Mouse (Mus musculus) hindbrain, embryonic 11.5 days (tissue): ENCODE data around the gene Ksr1. TPM values are rescaled to one million over a fixed set of nuclear protein-coding genes. Genes with fewer than 3 reads are reported as not detected.
"Not testable (repeated sequence)": the region's sequence is repeated elsewhere in the genome, so short reads cannot be mapped to it uniquely, and the experiment has no call there.

Source experiments
- ATAC-seq: fragments of 200-750 bp; cut with Nextera tagmentation; 2 replicates; pipeline ENCODE4 v1.8.0; 2017; ENCODE audit warnings: mild to moderate bottlenecking, moderate TSS enrichment, moderate library complexity; ENCODE audit not compliant: low FRiP score
- DNase-seq: peaks from one replicate; pipeline ENCODE4 v3.0.0-alpha.2; 2015; ENCODE audit warnings: low spot score
- H3K27ac ChIP-seq: fragments of 300-500 bp; sonication (generic); 2 replicates; pipeline ENCODE4 v1.5.1; 2014; ENCODE audit warnings: mild to moderate bottlenecking, low read depth, low read length
- H3K27me3 ChIP-seq: fragments of 300-500 bp; sonication (generic); 2 replicates; pipeline ENCODE4 v1.6.1; 2014; ENCODE audit warnings: mild to moderate bottlenecking, low read length, moderate library complexity, mixed read lengths; ENCODE audit not compliant: control insufficient read depth, insufficient read depth
- H3K36me3 ChIP-seq: fragments of 300-500 bp; sonication (generic); 2 replicates; pipeline ENCODE4 v1.6.1; 2014; ENCODE audit warnings: mild to moderate bottlenecking, low read length, moderate library complexity, mixed read lengths; ENCODE audit not compliant: control insufficient read depth, insufficient read depth
- H3K4me1 ChIP-seq: fragments of 300-500 bp; sonication (generic); replicated peaks from 2 replicates; pipeline ENCODE4 v1.6.1; 2014; ENCODE audit warnings: low read length, mixed read lengths; ENCODE audit not compliant: control insufficient read depth, insufficient read depth
- H3K4me2 ChIP-seq: fragments of 300-500 bp; sonication (generic); replicated peaks from 2 replicates; pipeline ENCODE4 v1.6.1; 2014; ENCODE audit warnings: mild to moderate bottlenecking, low read depth, low read length
- H3K4me3 ChIP-seq: fragments of 300-500 bp; sonication (generic); 2 replicates; pipeline ENCODE4 v1.5.1; 2014; ENCODE audit warnings: low read depth, low read length
- H3K9ac ChIP-seq: fragments of 300-500 bp; sonication (generic); 2 replicates; pipeline ENCODE4 v1.6.1; 2014; ENCODE audit warnings: low read depth, low read length
- H3K9me3 ChIP-seq: fragments of 300-500 bp; sonication (generic); 2 replicates; pipeline ENCODE4 v1.6.1; 2016; ENCODE audit warnings: low read length; ENCODE audit not compliant: control insufficient read depth
- WGBS: fragments of 180-500 bp; shearing (Covaris S2); extraction: QIAGEN DNeasy Blood & Tissue Kit; methylation state at CpG from one replicate; pipeline ENCODE4 v1.1.7; 2014; 5-methylcytosine and 5-hydroxymethylcytosine counted together
- polyA plus RNA-seq: library from polyadenylated mRNA; unstranded; fragments of >200 nt; fragmentation: Nextera tagmentation; extraction: Ambion mirVana; gene quantifications from 2 replicates; pipeline ENCODE4 v1.2.1, GENCODE M21; 2014

The Ksr1 gene
- polyA plus RNA-seq, 1 experiment from 2014 or later, result 3.9 TPM

GRCm38 (mm10) chr11:79003053-79003768 is 143.0 kb downstream of the Ksr1 start:
- Histone ChIP-seq H3K36me3 (no peaks in the 10 kb centered on the region), H3K4me3 (no peak overlapping the region), H3K9ac (no peak overlapping the region), H3K27ac (no peak overlapping the region), H3K9me3 (no peaks in the 10 kb centered on the region), H3K4me1 (no peaks in the 10 kb centered on the region), H3K27me3 (no peaks in the 10 kb centered on the region), H3K4me2 (no peak overlapping the region)
- ATAC-seq (no peak), DNase-seq (no peak)
- 82% methylated on average over 11 of the region's 11 CpGs for WGBS

- Histone ChIP-seq H3K9me3 (no peaks in the 10 kb centered on the region), H3K27me3 (no peaks in the 10 kb centered on the region), H3K4me1 (no peaks in the 10 kb centered on the region), H3K27ac (no peak overlapping the region), H3K4me2 (no peak overlapping the region), H3K36me3 (no peaks in the 10 kb centered on the region), H3K4me3 (no peak overlapping the region), H3K9ac (no peak overlapping the region)
- 67% methylated on average over 5 of the region's 5 CpGs for WGBS
- ATAC-seq (no peak), DNase-seq (no peak)
These were observed 143.7 kb downstream of the Ksr1 start for GRCm38 (mm10) chr11:79002551-79002951.

GRCm38 (mm10) chr11:79001871-79002270 is 144.3 kb downstream of the Ksr1 start:
- H3K4me3 ChIP-seq, result no peak overlapping the region
- DNase-seq (no peak), ATAC-seq (no peak)

GRCm38 (mm10) chr11:78999118-78999517 is 147.1 kb downstream of the Ksr1 start:
- WGBS, result 35% methylated on average over 6 of the region's 6 CpGs
- H3K36me3 ChIP-seq, result no peaks in the 10 kb centered on the region
- DNase-seq, result no peak

More at GRCm38 (mm10) chr11:79001871-79002270, 144.3 kb downstream of the Ksr1 start:
- H3K9ac ChIP-seq, result no peak overlapping the region
- no peaks in the 10 kb centered on the region for H3K36me3 ChIP-seq
- 83% methylated on average over 4 of the region's 4 CpGs for WGBS
- no peaks in the 10 kb centered on the region for H3K9me3 ChIP-seq
- no peak overlapping the region for H3K27ac ChIP-seq
- H3K4me1 ChIP-seq, result no peaks in the 10 kb centered on the region
- H3K27me3 ChIP-seq, result no peaks in the 10 kb centered on the region
- no peak overlapping the region for H3K4me2 ChIP-seq

GRCm38 (mm10) chr11:78990875-78991543 is 155.2 kb downstream of the Ksr1 start:
- not testable (repeated sequence) for H3K4me2 ChIP-seq, DNase-seq, ATAC-seq, H3K9me3 ChIP-seq, H3K4me1 ChIP-seq, H3K27me3 ChIP-seq, H3K9ac ChIP-seq, H3K36me3 ChIP-seq, H3K4me3 ChIP-seq, H3K27ac ChIP-seq
- 71% methylated on average over 5 of the region's 5 CpGs for WGBS

More at GRCm38 (mm10) chr11:78999118-78999517, 147.1 kb downstream of the Ksr1 start:
- Histone ChIP-seq H3K4me2 (no peak overlapping the region), H3K27me3 (no peaks in the 10 kb centered on the region), H3K9me3 (no peaks in the 10 kb centered on the region), H3K27ac (no peak overlapping the region), H3K9ac (no peak overlapping the region), H3K4me1 (no peaks in the 10 kb centered on the region), H3K4me3 (no peak overlapping the region)
- ATAC-seq, result no peak

- Histone ChIP-seq H3K27ac (no peak overlapping the region), H3K9me3 (no peaks in the 10 kb centered on the region), H3K9ac (no peak overlapping the region), H3K4me2 (no peak overlapping the region), H3K4me1 (no peaks in the 10 kb centered on the region), H3K4me3 (no peak overlapping the region), H3K36me3 (no peaks in the 10 kb centered on the region), H3K27me3 (no peaks in the 10 kb centered on the region)
- 96% methylated on average over 9 of the region's 9 CpGs for WGBS
- ATAC-seq, result no peak
- DNase-seq, result no peak
These were observed 156.1 kb downstream of the Ksr1 start for GRCm38 (mm10) chr11:78990096-78990495.

GRCm38 (mm10) chr11:78989206-78989605 is 157.0 kb downstream of the Ksr1 start:
- H3K4me1 ChIP-seq, DNase-seq, ATAC-seq, H3K27ac ChIP-seq, H3K4me2 ChIP-seq, H3K27me3 ChIP-seq, H3K9me3 ChIP-seq, H3K4me3 ChIP-seq, H3K9ac ChIP-seq, H3K36me3 ChIP-seq: not testable (repeated sequence)
- WGBS, result 92% methylated on average over 11 of the region's 11 CpGs

- no peak for ATAC-seq
- Histone ChIP-seq H3K4me3 (no peak overlapping the region), H3K9ac (no peak overlapping the region), H3K4me2 (no peak overlapping the region), H3K4me1 (no peaks in the 10 kb centered on the region), H3K27me3 (no peaks in the 10 kb centered on the region), H3K27ac (no peak overlapping the region), H3K9me3 (no peaks in the 10 kb centered on the region), H3K36me3 (no peaks in the 10 kb centered on the region)
- WGBS, result 92% methylated on average over 10 of the region's 10 CpGs
- DNase-seq, result no peak
These were observed 159.8 kb downstream of the Ksr1 start for GRCm38 (mm10) chr11:78986311-78987002.
